Mouse (Mus musculus) megakaryocyte, embryonic 14.5 days (primary cell): ENCODE measurements around the gene Lrrc25.

Experiments
- FLI1 ChIP-seq: IDR thresholded peaks from 2 replicates; pipeline ENCODE4 v1.6.1; 2012; ENCODE audit warnings: low read length, inconsistent platforms, mixed read lengths
- GATA1 ChIP-seq: IDR thresholded peaks from 3 replicates; pipeline ENCODE4 v1.6.1; 2012; ENCODE audit warnings: mixed read lengths, low read length, inconsistent platforms, borderline replicate concordance

- TF ChIP-seq GATA1, result no peak
- no peak for TF ChIP-seq FLI1
Observed at GRCm38 (mm10) chr8:70597417-70598272, 18.3 kb upstream of the Lrrc25 start.
